Comparison of ENCODE assay signal across 15 mouse cellular contexts in the genomic region with DNA sequence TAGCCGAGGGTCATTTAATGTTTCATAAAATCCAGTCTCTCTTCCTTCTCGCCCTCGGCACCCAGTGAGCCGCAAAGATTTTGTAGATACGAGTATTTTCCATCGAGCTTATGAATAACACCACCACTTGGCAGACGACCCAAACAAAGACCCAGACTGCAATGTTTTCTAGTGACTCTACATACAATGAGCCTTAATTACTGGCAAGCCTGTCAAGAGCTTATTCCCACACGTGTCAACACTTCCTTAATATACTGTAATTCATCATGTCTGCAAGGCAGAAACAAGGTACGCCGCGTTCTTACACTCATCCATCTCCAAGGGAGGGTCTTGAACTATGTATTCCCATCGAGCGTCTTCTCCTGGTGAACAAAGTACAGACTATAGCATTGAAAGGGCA.
"Had no signal": no experiment of that assay in that cellular context is flagged by ENCODE, and none has a peak within 500 bp of the region (broad histone marks: within the 10 kb centered on the region; RNA-seq: fewer than 3 reads in every experiment).

No protein-coding gene starts in this region.

- H3K9me3 ChIP-seq: midbrain, embryonic 12.5 days had no signal

- ATAC-seq: liver, postnatal 0 days; lung, postnatal 0 days; midbrain, embryonic 16.5 days had no signal

- H3K36me3 ChIP-seq: limb, embryonic 15.5 days; midbrain, embryonic 12.5 days had no signal

- H3K27me3 ChIP-seq: limb, embryonic 15.5 days; midbrain, embryonic 12.5 days had no signal

- H3K4me2 ChIP-seq: limb, embryonic 15.5 days; liver, embryonic 11.5 days; lung, embryonic 14.5 days; midbrain, embryonic 12.5 days had no signal

- H3K4me1 ChIP-seq: midbrain, embryonic 12.5 days had no signal

- DNase-seq: kidney, adult 18-20 months; kidney, adult 9 months; kidney, postnatal 14 days; left cerebral cortex, postnatal 4 days; liver, postnatal 0 days; lung, embryonic 14.5 days; thymus, adult 2 months; thymus, postnatal 14 days had no signal

- H3K27ac ChIP-seq: liver, embryonic 14.5 days; macrophage; midbrain, embryonic 12.5 days had no signal

- H3K9ac ChIP-seq: limb, embryonic 15.5 days; liver, embryonic 14.5 days; liver, postnatal 0 days; lung, embryonic 14.5 days; midbrain, embryonic 12.5 days had no signal

- H3K4me3 ChIP-seq: limb, embryonic 15.5 days; midbrain, embryonic 12.5 days had no signal
